Mouse (Mus musculus) ovary, postnatal 10 days (tissue): ENCODE measurements around the gene Scn11a.

ENCODE experiments used
- DNase-seq: peaks from one replicate; pipeline ENCODE4 v3.0.0; 2022; ENCODE audit warnings: low spot score

Scn11a gene

DNA sequence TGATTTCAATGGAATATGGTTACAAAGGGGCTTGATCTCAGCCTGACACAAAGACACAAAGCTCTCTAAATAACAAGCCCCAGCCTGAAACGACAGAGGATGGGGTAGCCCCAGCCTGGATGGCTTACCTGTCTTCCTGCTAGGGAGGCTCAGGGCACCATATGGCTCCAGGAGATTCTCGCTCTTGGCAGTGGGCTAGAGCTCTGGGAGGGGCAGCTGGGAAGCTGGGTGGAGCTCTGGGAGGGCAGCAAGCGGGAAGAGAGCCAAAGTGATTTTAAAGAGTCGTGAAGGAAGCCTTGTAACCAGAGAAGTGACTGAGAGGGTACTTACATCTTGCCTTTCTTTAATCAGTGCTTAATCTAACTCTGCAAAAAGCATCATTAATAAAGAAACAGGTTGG lies at the start of gene Scn11a:
TSS of gene Scn11a (minus strand) at position 160 of the 400 bp plus-strand sequence.
- no peak for DNase-seq

DNA sequence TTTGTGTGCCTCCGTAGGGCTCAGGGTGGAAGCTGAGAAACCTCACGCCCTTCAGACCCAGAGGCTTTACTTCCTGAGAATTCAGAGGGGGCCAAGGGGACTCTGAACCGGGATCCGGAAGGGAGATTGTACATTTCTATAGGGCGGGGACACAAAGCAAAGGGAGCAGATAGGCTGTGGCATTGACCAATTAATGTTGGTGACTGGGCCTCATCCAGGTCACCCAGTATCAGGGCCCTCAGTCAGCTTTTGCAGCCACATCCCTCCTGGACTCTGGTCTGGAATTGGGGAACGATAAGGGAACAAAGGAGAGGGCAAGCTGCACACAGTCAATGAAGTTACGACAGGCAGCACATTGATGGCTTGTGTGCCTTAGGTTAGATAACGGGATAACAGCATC lies 28.9 kb upstream of the Scn11a start:
- no peak for DNase-seq

DNA sequence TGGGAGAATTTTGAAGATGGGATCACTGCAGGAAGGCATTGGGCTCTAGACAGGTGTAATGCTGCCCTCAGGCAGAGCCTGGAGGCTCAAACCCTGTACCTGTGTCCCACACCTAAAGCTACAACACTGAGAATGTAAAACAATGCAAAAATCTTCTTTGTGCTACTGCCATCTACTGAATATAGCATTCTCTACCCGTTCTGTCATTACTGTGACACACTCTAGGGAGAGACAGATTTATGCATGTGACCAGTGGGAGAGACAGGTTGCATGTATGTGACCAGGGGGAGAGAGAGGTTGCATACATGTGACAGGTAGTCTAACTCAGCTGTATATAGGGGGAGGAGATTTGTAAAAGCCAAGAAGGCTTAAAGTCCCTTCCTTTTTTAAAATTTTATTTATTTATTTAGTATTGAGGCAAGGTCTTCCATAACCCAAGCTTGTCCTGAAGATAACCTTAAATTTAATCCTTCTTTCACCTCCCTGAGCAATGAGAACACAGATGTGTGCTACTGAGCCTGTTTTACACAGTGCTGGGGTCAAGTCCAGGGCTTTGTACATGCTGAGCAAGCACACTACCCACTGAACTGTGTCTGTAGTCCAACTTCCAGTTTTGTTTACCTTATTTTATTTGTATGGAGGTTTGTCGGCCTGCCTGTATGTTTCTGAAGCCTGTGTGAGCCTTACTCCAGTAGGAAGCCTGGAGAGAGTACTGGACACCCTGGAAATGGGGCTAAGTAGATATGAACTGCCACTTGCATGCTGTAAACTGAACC lies 28.0 kb upstream of the Scn11a start:
- no peak for DNase-seq

- no peak for DNase-seq
Observed at GRCm38 (mm10) chr9:119852347-119853030, 27.2 kb upstream of the Scn11a start.

DNA sequence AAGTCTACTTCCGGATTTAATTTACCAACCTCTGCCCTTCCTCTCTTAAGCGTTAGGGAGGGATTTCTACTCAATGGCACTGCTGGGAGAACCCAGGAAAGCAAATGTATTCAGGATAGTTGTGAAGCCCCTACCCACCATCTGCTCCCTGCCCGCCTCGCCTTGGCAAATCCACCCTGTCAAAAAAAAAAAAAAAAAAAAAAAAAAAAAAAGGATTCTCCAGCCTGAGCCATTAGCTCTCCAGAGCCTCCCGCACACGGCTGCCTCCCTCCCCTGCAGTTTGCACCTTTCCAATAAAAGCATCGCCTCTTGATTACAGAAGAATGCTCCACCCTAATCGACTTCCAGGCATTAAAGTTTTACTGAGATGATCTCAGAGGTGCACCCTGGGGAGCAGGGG lies 24.0 kb upstream of the Scn11a start:
- DNase-seq = no peak

DNA sequence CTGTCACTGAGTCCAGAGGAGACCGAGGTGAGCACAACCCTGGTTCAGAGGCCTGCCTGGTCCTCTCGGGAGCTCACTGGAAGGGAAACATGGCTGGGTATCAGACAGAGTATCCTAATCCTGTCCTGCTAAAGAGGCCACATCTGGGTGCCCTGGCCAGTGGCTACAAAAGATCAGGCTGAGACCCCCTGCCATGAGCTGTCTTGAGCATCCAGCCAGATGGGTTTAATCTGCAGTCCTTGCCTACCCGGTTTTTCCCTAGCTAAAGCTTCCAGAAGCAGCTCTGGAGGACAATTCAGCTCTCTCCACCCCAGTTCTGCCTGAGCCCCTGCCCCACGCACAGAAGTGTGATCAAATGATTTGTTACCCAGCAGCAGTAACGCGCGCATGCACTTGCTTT lies 23.4 kb upstream of the Scn11a start:
- DNase-seq = no peak

GRCm38 (mm10) chr9:119847187-119847586 lies 21.9 kb upstream of the Scn11a start:
- no peak for DNase-seq

GRCm38 (mm10) chr9:119844724-119845123 lies 19.5 kb upstream of the Scn11a start:
- DNase-seq = no peak

DNA sequence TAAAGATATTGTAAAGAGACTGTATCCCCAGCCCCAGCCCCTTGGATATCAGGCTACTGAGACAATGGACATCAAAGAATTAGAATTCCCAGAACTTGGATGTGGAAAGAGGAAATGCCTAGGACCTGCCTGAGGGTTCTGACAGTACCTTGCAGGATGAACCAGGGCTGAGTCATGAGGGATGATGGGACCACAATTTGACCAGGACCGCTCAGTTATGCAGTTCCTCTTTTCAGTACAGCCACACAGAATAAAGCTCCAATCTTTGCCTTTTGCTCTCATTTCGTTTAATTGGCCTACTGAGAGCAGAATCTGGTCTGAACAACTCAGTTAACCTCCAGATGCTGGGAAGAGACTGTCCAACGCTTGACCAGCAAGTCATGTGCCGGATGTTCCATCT lies 18.3 kb upstream of the Scn11a start:
- no peak for DNase-seq

GRCm38 (mm10) chr9:119842541-119843169 lies 17.4 kb upstream of the Scn11a start:
- no peak for DNase-seq

DNA sequence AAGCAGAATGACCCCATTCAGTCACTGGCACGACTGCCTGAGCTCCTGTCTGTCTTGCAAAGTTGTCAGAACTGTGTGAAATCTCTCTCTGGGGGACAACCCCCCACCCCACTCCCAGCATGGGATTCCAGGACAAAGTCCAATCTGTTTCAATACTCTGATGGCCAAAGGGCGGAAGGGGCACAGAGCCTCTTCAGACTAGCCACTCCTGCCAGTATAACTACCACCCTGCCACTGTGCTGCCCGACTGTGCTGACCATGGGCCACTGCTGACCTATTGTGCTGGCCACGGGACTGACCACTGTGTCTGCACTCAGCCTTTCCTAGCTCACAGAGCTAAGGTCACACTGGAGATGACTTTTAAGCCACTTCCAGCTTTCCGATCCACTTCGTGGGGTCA lies 16.8 kb upstream of the Scn11a start:
- DNase-seq = no peak

DNA sequence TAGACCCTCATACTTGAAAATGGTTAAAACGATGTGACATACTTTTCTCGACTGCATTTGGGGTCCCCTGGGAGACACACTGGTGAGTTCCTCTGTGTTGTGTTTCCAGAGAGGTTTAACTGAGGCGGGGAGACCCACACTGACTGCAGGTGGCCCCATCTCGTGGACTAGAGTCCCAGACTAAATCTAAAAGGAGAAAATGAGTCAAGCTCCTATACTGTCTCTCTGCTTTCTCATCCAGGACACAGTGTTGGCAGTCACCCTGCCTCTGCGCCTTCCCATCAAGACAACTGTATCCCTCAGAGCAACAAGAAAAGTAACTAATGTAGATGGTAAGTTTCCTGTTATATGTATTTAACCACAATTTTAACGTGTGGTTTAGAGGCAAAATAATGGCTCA lies 15.9 kb upstream of the Scn11a start:
- DNase-seq = no peak

DNA sequence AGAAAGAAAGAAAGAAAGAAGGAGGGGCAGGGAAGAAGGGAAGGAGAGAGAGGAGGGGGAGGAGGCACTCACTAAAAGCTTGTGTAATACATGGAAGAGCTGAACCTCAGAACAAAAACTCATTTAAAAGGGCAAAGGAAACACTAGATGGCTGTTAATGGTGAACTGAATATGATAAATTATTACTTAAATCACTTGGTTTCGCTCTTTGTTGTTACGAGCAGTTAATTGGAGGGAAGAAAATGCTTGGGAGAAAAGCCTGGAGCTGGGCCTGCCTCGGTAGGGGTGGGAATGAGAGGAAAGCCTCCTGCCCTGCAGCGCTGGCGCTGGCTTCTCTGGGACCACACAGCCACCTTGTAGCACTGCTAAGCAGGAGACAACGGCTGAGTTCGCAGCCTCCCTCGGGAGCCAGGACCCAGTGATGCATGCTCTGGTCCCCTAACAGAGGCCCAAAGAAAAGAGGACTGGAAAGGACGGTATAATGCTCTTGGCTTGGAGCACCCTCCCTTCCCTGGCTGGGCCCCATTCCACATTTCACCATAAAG lies 10.4 kb upstream of the Scn11a start:
- no peak for DNase-seq

GRCm38 (mm10) chr9:119831001-119831400 lies 5.7 kb upstream of the Scn11a start:
- DNase-seq = no peak

GRCm38 (mm10) chr9:119823722-119824121 lies 1.5 kb downstream of the Scn11a start:
- DNase-seq = no peak

DNA sequence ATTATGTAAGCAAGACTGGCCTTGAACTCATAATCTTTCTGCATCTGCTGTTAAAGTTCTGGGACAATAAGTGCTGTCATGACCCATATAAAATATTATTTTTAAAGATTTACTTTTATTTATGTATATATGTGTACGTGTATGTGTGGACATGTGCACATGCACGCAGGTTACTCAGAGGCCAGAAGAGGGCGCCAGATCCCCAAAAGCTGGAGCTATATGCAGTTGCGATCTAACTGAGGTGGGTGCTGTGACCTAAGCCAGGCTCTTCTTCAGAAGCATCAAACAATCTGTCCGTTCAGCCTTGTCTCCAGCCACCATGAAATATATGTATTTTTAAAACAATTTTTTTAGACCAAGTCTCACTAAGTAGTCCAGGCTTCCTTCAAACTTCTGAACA lies 11.6 kb downstream of the Scn11a start:
- DNase-seq = no peak

GRCm38 (mm10) chr9:119806491-119806890 lies 18.8 kb downstream of the Scn11a start:
- DNase-seq = no peak

GRCm38 (mm10) chr9:119804501-119804847 lies 20.8 kb downstream of the Scn11a start:
- DNase-seq = no peak

- no peak for DNase-seq
Observed at GRCm38 (mm10) chr9:119803845-119804500, 21.3 kb downstream of the Scn11a start.

GRCm38 (mm10) chr9:119803169-119803827 lies 22.0 kb downstream of the Scn11a start:
- DNase-seq = no peak

GRCm38 (mm10) chr9:119801460-119801859 lies 23.8 kb downstream of the Scn11a start:
- DNase-seq = no peak

DNA sequence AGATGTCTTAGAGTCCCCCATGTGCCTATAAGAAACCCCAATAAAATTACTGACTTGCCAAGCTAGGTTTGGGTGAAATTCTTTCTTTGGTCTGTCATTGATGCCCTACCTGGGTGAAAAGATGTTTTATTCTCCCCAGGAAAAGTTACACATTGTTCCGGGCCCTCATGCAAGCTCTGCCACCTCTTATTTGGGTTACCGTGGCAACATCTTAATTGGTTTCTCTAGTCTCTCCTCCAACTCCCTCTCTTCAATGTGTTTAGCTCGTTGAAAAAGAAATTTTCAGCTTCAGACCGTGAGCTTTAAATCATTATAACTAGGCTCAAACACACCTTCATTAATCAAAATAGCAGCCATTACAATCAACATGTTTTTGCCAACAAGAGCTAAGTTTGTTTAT lies 28.5 kb downstream of the Scn11a start:
- DNase-seq = no peak
